Mouse (Mus musculus): ENCODE measurements around the gene Nsd1. TPM values are rescaled to one million over a fixed set of nuclear protein-coding genes. Genes with fewer than 3 reads are reported as not detected.
A peak's percentile ranks its signal among the peaks of the same experiment; 100 is the strongest.

Gene Nsd1
- polyA plus RNA-seq, 1 experiment from 2014 or later, result 13.0 TPM

GRCm38 (mm10) chr13:55204667-55205389, 4.8 kb upstream of the Nsd1 start:
- no peaks in the 10 kb centered on the region for H3K27me3 ChIP-seq (ENCODE audit: control insufficient read depth, insufficient read depth, low read depth, low read length)
- no peak overlapping the region for H3K9ac ChIP-seq (ENCODE audit: low read depth, low read length)
- no peaks in the 10 kb centered on the region for H3K9me3 ChIP-seq (replicated peaks; ENCODE audit: control insufficient read depth, low read length)
- no peak overlapping the region for H3K4me3 ChIP-seq (ENCODE audit: low read depth, low read length)
- WGBS (ENCODE audit: insufficient replicate concordance), result 56% methylated on average over 8 of the region's 11 CpGs
- no peak overlapping the region for H3K27ac ChIP-seq (ENCODE audit: low read length)
- ATAC-seq (ENCODE audit: low read depth), result no peak
- no peaks in the 10 kb centered on the region for H3K36me3 ChIP-seq (ENCODE audit: control insufficient read depth, insufficient read depth)
- peaks cover 9% of the 10 kb centered on the region for H3K4me1 ChIP-seq (ENCODE audit: control insufficient read depth, low read depth, low read length)
- no peak overlapping the region for H3K4me2 ChIP-seq (ENCODE audit: low read depth, low read length)

GRCm38 (mm10) chr13:55205448-55206205, 4.0 kb upstream of the Nsd1 start:
- no peak for ATAC-seq (ENCODE audit: low read depth)
- H3K9ac ChIP-seq (ENCODE audit: low read depth, low read length), result no peak overlapping the region
- H3K36me3 ChIP-seq (ENCODE audit: control insufficient read depth, insufficient read depth), result no peaks in the 10 kb centered on the region
- H3K4me2 ChIP-seq (ENCODE audit: low read depth, low read length), result no peak overlapping the region
- 75% methylated on average over 6 of the region's 6 CpGs for WGBS (ENCODE audit: insufficient replicate concordance)
- peaks cover 17% of the 10 kb centered on the region for H3K4me1 ChIP-seq (ENCODE audit: control insufficient read depth, low read depth, low read length)
- H3K9me3 ChIP-seq (replicated peaks; ENCODE audit: control insufficient read depth, low read length), result no peaks in the 10 kb centered on the region
- H3K27ac ChIP-seq (ENCODE audit: low read length), result no peak overlapping the region
- no peaks in the 10 kb centered on the region for H3K27me3 ChIP-seq (ENCODE audit: control insufficient read depth, insufficient read depth, low read depth, low read length)
- H3K4me3 ChIP-seq (ENCODE audit: low read depth, low read length), result no peak overlapping the region

GRCm38 (mm10) chr13:55208837-55209648, 539 bp upstream of the Nsd1 start:
- Histone ChIP-seq H3K9ac (ENCODE audit: low read depth, low read length) (no peak overlapping the region), H3K4me3 (ENCODE audit: low read depth, low read length) (no peak overlapping the region), H3K4me2 (ENCODE audit: low read depth, low read length) (no peak overlapping the region), H3K27me3 (ENCODE audit: control insufficient read depth, insufficient read depth, low read depth, low read length) (no peaks in the 10 kb centered on the region), H3K4me1 (ENCODE audit: control insufficient read depth, low read depth, low read length) (peaks cover 32% of the 10 kb centered on the region), H3K9me3 (replicated peaks; ENCODE audit: control insufficient read depth, low read length) (no peaks in the 10 kb centered on the region), H3K27ac (ENCODE audit: low read length) (no peak overlapping the region), H3K36me3 (ENCODE audit: control insufficient read depth, insufficient read depth) (peaks cover 4% of the 10 kb centered on the region; the same call in 1 of the 2 replicates)
- ATAC-seq (ENCODE audit: low read depth), result no peak
- 73% methylated on average over 13 of the region's 13 CpGs for WGBS (ENCODE audit: insufficient replicate concordance)

- Histone ChIP-seq H3K4me2 (ENCODE audit: low read depth, low read length) (peak overlapping the region; percentile 100), H3K4me3 (ENCODE audit: low read depth, low read length) (peak overlapping the region; percentile 88), H3K9ac (ENCODE audit: low read depth, low read length) (peak overlapping the region; percentile 95), H3K4me1 (ENCODE audit: control insufficient read depth, low read depth, low read length) (peaks cover 40% of the 10 kb centered on the region), H3K9me3 (replicated peaks; ENCODE audit: control insufficient read depth, low read length) (no peaks in the 10 kb centered on the region), H3K27me3 (ENCODE audit: control insufficient read depth, insufficient read depth, low read depth, low read length) (no peaks in the 10 kb centered on the region), H3K27ac (ENCODE audit: low read length) (peak overlapping the region; percentile 93), H3K36me3 (ENCODE audit: control insufficient read depth, insufficient read depth) (peaks cover 4% of the 10 kb centered on the region; the same call in 1 of the 2 replicates)
- ATAC-seq (ENCODE audit: low read depth), result peak; percentile 23
- 3% methylated on average over 74 of the region's 77 CpGs for WGBS (ENCODE audit: insufficient replicate concordance)
Measured at GRCm38 (mm10) chr13:55210193-55210970, 800 bp downstream of the Nsd1 start.

- Histone ChIP-seq H3K36me3 (ENCODE audit: control insufficient read depth, insufficient read depth) (peaks cover 4% of the 10 kb centered on the region; the same call in 1 of the 2 replicates), H3K27ac (ENCODE audit: low read length) (peak overlapping the region; percentile 93), H3K27me3 (ENCODE audit: control insufficient read depth, insufficient read depth, low read depth, low read length) (no peaks in the 10 kb centered on the region), H3K4me1 (ENCODE audit: control insufficient read depth, low read depth, low read length) (peaks cover 44% of the 10 kb centered on the region), H3K4me2 (ENCODE audit: low read depth, low read length) (peak overlapping the region; percentile 100), H3K9ac (ENCODE audit: low read depth, low read length) (peak overlapping the region; percentile 95), H3K4me3 (ENCODE audit: low read depth, low read length) (peak overlapping the region; percentile 88), H3K9me3 (replicated peaks; ENCODE audit: control insufficient read depth, low read length) (no peaks in the 10 kb centered on the region)
- WGBS (ENCODE audit: insufficient replicate concordance), result under 1% methylated on average over 17 of the region's 17 CpGs
- peak; percentile 56 for ATAC-seq (ENCODE audit: low read depth)
Measured at GRCm38 (mm10) chr13:55210971-55211220, 1.3 kb downstream of the Nsd1 start.

- peaks cover 6% of the 10 kb centered on the region for H3K36me3 ChIP-seq (ENCODE audit: control insufficient read depth, insufficient read depth)
- H3K4me3 ChIP-seq (ENCODE audit: low read depth, low read length), result peak overlapping the region; percentile 88
- WGBS (ENCODE audit: insufficient replicate concordance), result 0% methylated on average over 40 of the region's 93 CpGs
- peak; percentile 80 for ATAC-seq (ENCODE audit: low read depth)
- H3K9me3 ChIP-seq (replicated peaks; ENCODE audit: control insufficient read depth, low read length), result no peaks in the 10 kb centered on the region
- no peaks in the 10 kb centered on the region for H3K27me3 ChIP-seq (ENCODE audit: control insufficient read depth, insufficient read depth, low read depth, low read length)
- H3K27ac ChIP-seq (ENCODE audit: low read length), result peak overlapping the region; percentile 93
- H3K4me2 ChIP-seq (ENCODE audit: low read depth, low read length), result peak overlapping the region; percentile 100
- peaks cover 49% of the 10 kb centered on the region for H3K4me1 ChIP-seq (ENCODE audit: control insufficient read depth, low read depth, low read length)
- H3K9ac ChIP-seq (ENCODE audit: low read depth, low read length), result peak overlapping the region; percentile 95
Measured at GRCm38 (mm10) chr13:55211221-55212010, 1.8 kb downstream of the Nsd1 start.

- Histone ChIP-seq H3K27me3 (ENCODE audit: control insufficient read depth, insufficient read depth, low read depth, low read length) (no peaks in the 10 kb centered on the region), H3K4me1 (ENCODE audit: control insufficient read depth, low read depth, low read length) (peaks cover 49% of the 10 kb centered on the region), H3K9ac (ENCODE audit: low read depth, low read length) (peak overlapping the region; percentile 95), H3K36me3 (ENCODE audit: control insufficient read depth, insufficient read depth) (peaks cover 6% of the 10 kb centered on the region), H3K4me3 (ENCODE audit: low read depth, low read length) (peak overlapping the region; percentile 88), H3K9me3 (replicated peaks; ENCODE audit: control insufficient read depth, low read length) (no peaks in the 10 kb centered on the region), H3K4me2 (ENCODE audit: low read depth, low read length) (peak overlapping the region; percentile 100), H3K27ac (ENCODE audit: low read length) (peak overlapping the region; percentile 93)
- 0% methylated on average over 5 of the region's 32 CpGs for WGBS (ENCODE audit: insufficient replicate concordance)
- peak; percentile 23 for ATAC-seq (ENCODE audit: low read depth)
Measured at GRCm38 (mm10) chr13:55212011-55212360, 2.4 kb downstream of the Nsd1 start.
